Mouse (Mus musculus) small intestine, adult 2 months (tissue): ENCODE measurements around the gene Ap1g2. TPM values are rescaled to one million over a fixed set of nuclear protein-coding genes. Genes with fewer than 3 reads are reported as not detected.

Experiments used
- H3K27ac ChIP-seq: fragments of 200-500 bp; 2 replicates; pipeline ENCODE4 v1.5.1; 2012; ENCODE audit warnings: low read depth, low read length, control low read depth, inconsistent platforms; ENCODE audit not compliant: insufficient read depth
- H3K27me3 ChIP-seq: fragments of 200-500 bp; 2 replicates; pipeline ENCODE4 v1.6.1; 2012; ENCODE audit warnings: mild to moderate bottlenecking, moderate library complexity, low read length, inconsistent platforms; ENCODE audit not compliant: control insufficient read depth, insufficient read depth
- H3K36me3 ChIP-seq: fragments of 200-500 bp; 2 replicates; pipeline ENCODE4 v1.6.1; 2012; ENCODE audit warnings: mild to moderate bottlenecking, low read length, control low read depth, inconsistent platforms; ENCODE audit not compliant: control insufficient read depth, insufficient read depth
- H3K4me1 ChIP-seq: fragments of 200-500 bp; 2 replicates; pipeline ENCODE4 v1.6.1; 2012; ENCODE audit warnings: low read length, inconsistent platforms, mixed read lengths; ENCODE audit not compliant: control insufficient read depth, insufficient read depth, insufficient read length
- H3K4me3 ChIP-seq: fragments of 200-500 bp; 2 replicates; pipeline ENCODE4 v1.5.1; 2012; ENCODE audit warnings: low read depth, mild to moderate bottlenecking, control low read depth, inconsistent platforms, low read length, moderate library complexity
- CTCF ChIP-seq: fragments of 200-500 bp; IDR thresholded peaks from 2 replicates; pipeline ENCODE4 v1.5.1; 2012; ENCODE audit warnings: low read depth, mild to moderate bottlenecking, control low read depth, inconsistent platforms, low read length, moderate library complexity, mixed read lengths; ENCODE audit not compliant: insufficient replicate concordance, insufficient read length; ENCODE audit errors: extremely low read depth
- POLR2A ChIP-seq: fragments of 200-500 bp; IDR thresholded peaks from 2 replicates; pipeline ENCODE4 v1.6.1; 2012; ENCODE audit warnings: low read depth, mild to moderate bottlenecking, control low read depth, inconsistent platforms, low read length, moderate library complexity
- WGBS: fragments of 180-500 bp; shearing (Covaris S2); methylation state at CpG from one replicate; pipeline ENCODE4 v1.1.7; 2018; 5-methylcytosine and 5-hydroxymethylcytosine counted together
- polyA plus RNA-seq: library from polyadenylated mRNA; depleted of rRNA; stranded (reverse); fragments of >200 nt; gene quantifications from 2 replicates; pipeline ENCODE4 v1.2.3, GENCODE M21; 2012

Ap1g2 gene
- polyA plus RNA-seq, 1 experiment, result 80.7 TPM

DNA sequence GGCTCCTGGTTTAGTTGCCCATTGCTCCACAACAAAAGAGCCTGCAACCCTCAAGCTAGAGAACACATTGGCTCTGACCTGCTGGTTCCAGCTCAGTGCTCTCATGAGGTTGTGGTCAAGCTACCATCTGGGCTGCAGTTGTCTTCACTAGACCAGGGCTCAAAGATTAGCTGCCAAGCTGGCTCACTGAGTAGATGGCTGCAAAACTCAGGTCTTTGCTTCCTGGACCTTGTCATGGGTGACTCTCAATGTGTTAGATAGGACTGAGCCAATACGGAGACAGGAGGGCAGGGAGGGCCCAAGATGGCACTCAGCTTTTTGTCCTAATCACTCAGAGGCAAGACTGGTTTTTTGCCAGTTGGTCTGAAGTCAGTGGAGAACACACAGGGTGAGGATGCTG is 39.9 kb upstream of the Ap1g2 start:
- Histone ChIP-seq H3K27ac (peak overlapping the region; percentile 21; the same call in 1 of the 2 replicates), H3K27me3 (no peaks in the 10 kb centered on the region), H3K36me3 (no peaks in the 10 kb centered on the region), H3K4me3 (no peak overlapping the region), H3K4me1 (no peaks in the 10 kb centered on the region)
- WGBS, result 94% methylated on average over 1 of the region's 1 CpGs
- TF ChIP-seq CTCF (no peak), POLR2A (no peak)

DNA sequence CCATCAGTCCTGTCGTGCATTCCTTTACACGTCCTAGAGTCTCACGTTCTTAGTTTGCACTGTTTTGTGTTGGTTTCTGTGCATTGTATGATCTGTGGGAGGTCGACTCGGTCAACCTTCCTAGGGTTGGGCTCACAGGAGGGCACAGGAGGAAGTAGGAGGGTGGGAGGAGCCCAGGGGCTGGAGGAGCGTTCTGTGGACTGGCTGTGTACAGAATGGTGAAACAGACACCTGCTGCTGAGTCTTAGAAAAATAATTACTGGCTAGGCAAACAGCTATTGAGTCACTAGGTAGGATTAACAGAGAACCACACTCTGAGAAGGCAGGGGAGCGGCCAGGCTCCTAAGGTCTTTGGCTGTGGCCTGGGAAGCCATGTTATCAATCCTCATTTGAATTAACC is 32.9 kb upstream of the Ap1g2 start:
- TF ChIP-seq CTCF, result no peak
- TF ChIP-seq POLR2A, result no peak
- no peaks in the 10 kb centered on the region for H3K36me3 ChIP-seq
- WGBS, result 27% methylated on average over 7 of the region's 7 CpGs
- no peak overlapping the region for H3K4me3 ChIP-seq
- no peaks in the 10 kb centered on the region for H3K27me3 ChIP-seq
- H3K27ac ChIP-seq, result no peak overlapping the region
- no peaks in the 10 kb centered on the region for H3K4me1 ChIP-seq

GRCm38 (mm10) chr14:55135676-55136075 is 29.3 kb upstream of the Ap1g2 start:
- H3K4me1 ChIP-seq, result no peaks in the 10 kb centered on the region
- whole genome bisulfite sequencing, result 53% methylated on average over 8 of the region's 8 CpGs

DNA sequence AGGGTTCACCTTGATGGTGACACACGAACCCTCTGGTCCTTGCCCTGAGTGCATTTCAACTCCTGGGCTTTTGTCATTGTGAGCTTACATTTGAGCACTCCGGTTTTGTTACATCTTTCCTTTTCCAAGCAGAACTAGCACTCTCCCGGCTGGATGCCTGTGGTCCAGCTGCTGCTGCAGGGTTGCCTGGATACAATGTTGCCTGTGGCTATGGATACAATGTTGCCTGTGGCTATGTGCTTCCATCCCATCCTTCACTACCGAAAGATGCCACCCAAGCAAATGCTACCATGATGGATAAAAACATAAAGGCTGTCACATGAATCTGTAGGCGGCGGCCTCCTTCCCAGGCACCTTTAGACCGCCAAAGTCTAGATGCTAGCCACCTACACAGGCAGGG is 20.1 kb upstream of the Ap1g2 start:
- no peaks in the 10 kb centered on the region; the same call in 1 of the 2 replicates for H3K4me1 ChIP-seq
- no peaks in the 10 kb centered on the region for H3K36me3 ChIP-seq
- 86% methylated on average over 7 of the region's 7 CpGs for WGBS
- no peaks in the 10 kb centered on the region for H3K27me3 ChIP-seq
- TF ChIP-seq CTCF (no peak), POLR2A (no peak)
- no peak overlapping the region for H3K4me3 ChIP-seq
- H3K27ac ChIP-seq, result no peak overlapping the region

More at GRCm38 (mm10) chr14:55135676-55136075, 29.3 kb upstream of the Ap1g2 start:
- no peak for TF ChIP-seq CTCF
- TF ChIP-seq POLR2A, result no peak
- H3K4me3 ChIP-seq, result no peak overlapping the region
- no peak overlapping the region for H3K27ac ChIP-seq
- H3K36me3 ChIP-seq, result no peaks in the 10 kb centered on the region
- H3K27me3 ChIP-seq, result no peaks in the 10 kb centered on the region

DNA sequence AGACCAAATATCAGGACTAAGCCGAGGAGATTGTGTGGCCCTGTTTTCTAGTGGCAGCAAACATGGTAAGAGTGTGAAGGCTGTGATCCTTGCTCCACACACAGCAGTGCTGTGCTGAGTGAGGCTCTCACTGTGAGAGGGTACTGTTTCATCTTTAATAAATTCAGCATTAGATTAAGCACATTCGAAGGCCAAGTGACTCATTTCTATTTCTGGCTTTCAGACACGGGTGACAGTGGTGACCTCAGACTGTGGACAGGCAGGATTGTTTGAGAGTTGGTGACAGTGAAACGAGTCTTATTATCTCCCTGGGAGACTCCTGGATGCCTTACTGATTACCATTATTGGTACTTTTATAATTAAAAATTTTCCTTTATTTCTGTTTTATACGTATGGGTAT is 19.3 kb upstream of the Ap1g2 start:
- H3K27ac ChIP-seq, result no peak overlapping the region
- no peaks in the 10 kb centered on the region for H3K27me3 ChIP-seq
- no peak for TF ChIP-seq POLR2A
- no peak for TF ChIP-seq CTCF
- H3K4me3 ChIP-seq, result no peak overlapping the region
- WGBS, result 73% methylated on average over 5 of the region's 5 CpGs
- no peaks in the 10 kb centered on the region for H3K36me3 ChIP-seq
- H3K4me1 ChIP-seq, result no peaks in the 10 kb centered on the region; the same call in 1 of the 2 replicates

DNA sequence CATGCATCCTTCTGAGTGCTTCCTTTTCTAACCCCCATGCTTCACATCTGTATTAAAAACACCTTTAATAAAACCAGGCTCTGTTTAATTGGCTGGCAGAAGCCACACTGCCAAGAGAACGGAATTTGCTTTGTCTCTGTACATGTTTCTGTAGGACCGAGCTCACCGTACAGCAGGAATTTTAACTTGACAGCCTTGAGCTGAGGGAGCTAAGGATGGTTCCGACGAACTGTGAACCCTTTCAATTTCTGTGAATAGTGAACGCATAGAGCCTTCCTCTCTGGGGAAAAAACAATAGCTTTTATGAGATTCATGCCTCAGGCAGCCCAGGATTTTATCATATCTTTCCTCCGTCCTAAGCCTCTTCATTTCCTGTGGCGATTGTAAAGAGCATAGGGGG is 16.0 kb upstream of the Ap1g2 start:
- Histone ChIP-seq H3K36me3 (no peaks in the 10 kb centered on the region), H3K4me1 (no peaks in the 10 kb centered on the region; the same call in 1 of the 2 replicates), H3K27ac (no peak overlapping the region), H3K4me3 (no peak overlapping the region), H3K27me3 (no peaks in the 10 kb centered on the region)
- WGBS, result 60% methylated on average over 8 of the region's 8 CpGs
- TF ChIP-seq POLR2A (no peak), CTCF (no peak)

- no peaks in the 10 kb centered on the region; the same call in 1 of the 2 replicates for H3K4me1 ChIP-seq
- WGBS, result 6% methylated on average over 5 of the region's 5 CpGs
- no peaks in the 10 kb centered on the region for H3K27me3 ChIP-seq
- no peak overlapping the region for H3K4me3 ChIP-seq
- TF ChIP-seq CTCF, result peak; percentile 71; the same call in 1 of the 2 replicates
- no peak for TF ChIP-seq POLR2A
- H3K36me3 ChIP-seq, result no peaks in the 10 kb centered on the region
- no peak overlapping the region for H3K27ac ChIP-seq
Observed at GRCm38 (mm10) chr14:55121947-55122346, 15.6 kb upstream of the Ap1g2 start.

- WGBS, result 72% methylated on average over 4 of the region's 4 CpGs
- peaks cover 2% of the 10 kb centered on the region for H3K4me1 ChIP-seq
- no peak overlapping the region for H3K4me3 ChIP-seq
- H3K27ac ChIP-seq, result no peak overlapping the region
- H3K36me3 ChIP-seq, result no peaks in the 10 kb centered on the region
- peaks cover 14% of the 10 kb centered on the region for H3K27me3 ChIP-seq
- peak; percentile 50; the same call in 1 of the 2 replicates for TF ChIP-seq CTCF
- TF ChIP-seq POLR2A, result no peak
Observed at GRCm38 (mm10) chr14:55119421-55120134, 13.2 kb upstream of the Ap1g2 start.
